Mouse (Mus musculus): ENCODE results near the gene Fndc4. TPM values are rescaled to one million over a fixed set of nuclear protein-coding genes. Genes with fewer than 3 reads are reported as not detected.

Gene Fndc4
- 57.8 and 94.3 TPM in 2 replicates for polyA plus RNA-seq (2012; rRNA removed)

GRCm38 (mm10) chr5:31295606-31296141 lies at the start of gene Fndc4:
TSS of gene Fndc4 (minus strand) at chr5:31296080.

DNA sequence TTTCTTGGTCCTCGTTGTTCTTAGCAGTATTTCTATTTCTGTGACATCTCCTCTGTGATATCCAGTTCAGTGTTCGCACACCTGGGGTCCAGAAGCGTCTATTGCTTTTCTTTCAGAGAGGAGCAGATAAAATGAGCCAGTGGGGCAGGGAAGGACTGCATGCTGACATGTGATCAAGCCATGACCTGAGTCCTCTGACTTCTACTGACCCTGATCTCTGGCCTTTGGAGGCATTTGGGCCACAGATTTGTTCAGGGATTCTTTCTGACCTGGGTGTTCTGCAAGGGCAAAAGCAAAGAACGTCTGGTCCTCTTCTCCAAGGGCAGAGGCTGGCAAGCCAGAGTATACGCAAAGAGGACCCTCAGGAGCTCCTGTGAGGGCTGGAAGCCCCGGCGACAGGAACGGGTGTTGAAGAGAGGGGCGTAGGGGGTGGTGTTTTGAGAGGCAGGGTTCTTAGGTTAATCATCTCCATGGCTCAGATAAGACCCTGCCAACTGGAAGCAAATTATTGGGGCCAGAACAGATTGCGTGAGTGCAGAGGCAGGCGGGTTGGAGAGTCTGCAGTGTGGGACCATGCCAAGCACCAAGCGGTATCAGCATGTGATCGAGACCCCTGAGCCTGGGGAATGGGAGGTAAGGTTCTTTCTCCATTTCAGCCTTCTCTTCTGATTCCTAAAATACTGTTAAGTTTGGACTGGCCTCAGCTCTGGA lies 1.3 kb upstream of the Fndc4 start, which contains the start of gene Gckr:
Gene Gckr, plus strand, starts transcription at position 397 of the 711 bp plus-strand sequence.

DNA sequence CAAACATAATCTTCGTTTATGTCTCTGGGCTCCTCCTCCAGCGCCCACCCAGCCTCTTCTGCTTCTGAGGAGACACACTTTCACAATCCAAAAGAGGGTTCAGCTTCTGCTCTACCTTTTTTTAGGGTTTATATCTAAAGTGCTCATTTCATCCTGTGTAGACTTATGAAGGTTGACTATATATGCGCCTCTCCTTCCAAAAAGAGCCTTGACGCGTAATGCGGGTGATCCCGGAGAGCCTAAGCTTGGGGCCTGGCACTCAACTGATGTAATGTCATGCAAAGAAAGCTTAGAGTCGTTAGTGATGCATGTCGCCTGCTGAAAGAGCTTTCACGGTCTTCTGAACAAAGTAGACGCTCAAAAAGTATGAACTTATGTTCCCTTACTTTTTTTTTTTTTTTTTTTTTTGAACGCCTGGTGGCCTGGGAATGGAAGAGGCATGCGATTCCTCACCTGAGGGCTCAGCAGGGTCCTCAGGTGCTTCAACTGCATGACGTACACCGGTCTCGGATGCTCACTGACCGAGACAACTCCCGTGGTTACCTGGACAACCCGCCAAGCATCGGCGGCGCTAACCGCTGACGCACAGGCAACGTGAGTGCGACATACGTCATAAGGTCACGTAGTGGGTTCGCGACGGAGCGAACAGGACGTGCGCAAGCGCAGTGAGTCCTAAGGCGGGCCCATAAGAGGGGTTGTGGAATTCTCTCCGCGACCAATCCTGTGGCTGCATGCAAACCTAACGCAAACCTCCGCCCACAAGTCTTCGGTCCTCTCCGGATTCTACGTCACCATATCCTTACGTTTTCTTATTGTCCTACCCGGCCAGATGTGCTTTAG lies 5.1 kb downstream of the Fndc4 start, which contains the start of gene Ift172:
Gene Ift172, minus strand, starts transcription at position 596 of the 840 bp plus-strand sequence.

GRCm38 (mm10) chr5:31251541-31252101 lies 44.3 kb downstream of the Fndc4 start, which contains the start of gene Krtcap3:
TSS of gene Krtcap3 (plus strand) at chr5:31251691.

Other genes starting within 250 kb of the Fndc4 start
- gene Atraid, start 247.8 kb downstream of the Fndc4 start, polyA plus RNA-seq (2012; rRNA removed) = 88.7 and 89.8 TPM in 2 replicates
- 10.2 and 16.3 TPM in 2 replicates for gene Slc5a6, start 247.2 kb downstream of the Fndc4 start, polyA plus RNA-seq (2012; rRNA removed)
- 41.0 and 59.8 TPM in 2 replicates for gene Cad, start 241.3 kb downstream of the Fndc4 start, polyA plus RNA-seq (2012; rRNA removed)
- gene Dnajc5g, start 189.8 kb downstream of the Fndc4 start, polyA plus RNA-seq (2012; rRNA removed) = not detected in 2 replicates
- gene Slc30a3, start 187.8 kb downstream of the Fndc4 start, polyA plus RNA-seq (2012; rRNA removed) = 8.6 and 9.1 TPM in 2 replicates
- gene Trim54, start 179.4 kb downstream of the Fndc4 start, polyA plus RNA-seq (2012; rRNA removed) = 0.29 and 1.1 TPM in 2 replicates
- gene Ucn, start 157.3 kb downstream of the Fndc4 start, polyA plus RNA-seq (2012; rRNA removed) = not detected in 2 replicates
- 43.5 and 63.4 TPM in 2 replicates for gene Mpv17, start 141.8 kb downstream of the Fndc4 start, polyA plus RNA-seq (2012; rRNA removed)
- 4.0 and 4.7 TPM in 2 replicates for gene Gm29609, start 116.2 kb downstream of the Fndc4 start, polyA plus RNA-seq (2012; rRNA removed)
- gene Gtf3c2, start 115.9 kb downstream of the Fndc4 start, polyA plus RNA-seq (2012; rRNA removed) = 128 and 129 TPM in 2 replicates
- 94.2 and 95.9 TPM in 2 replicates for gene Snx17, start 102.9 kb downstream of the Fndc4 start, polyA plus RNA-seq (2012; rRNA removed)
- 54.2 and 97.9 TPM in 2 replicates for gene Eif2b4, start 102.7 kb downstream of the Fndc4 start, polyA plus RNA-seq (2012; rRNA removed)
- gene Zfp513, start 93.8 kb downstream of the Fndc4 start, polyA plus RNA-seq (2012; rRNA removed) = 51.5 and 95.5 TPM in 2 replicates
- 178 and 232 TPM in 2 replicates for gene Ppm1g, start 75.4 kb downstream of the Fndc4 start, polyA plus RNA-seq (2012; rRNA removed)
- 85.6 and 128 TPM in 2 replicates for gene Nrbp1, start 55.2 kb downstream of the Fndc4 start, polyA plus RNA-seq (2012; rRNA removed)
- 0.18 TPM in 1 of 2 replicates, not detected in the other for gene Gm9970, start 54.8 kb downstream of the Fndc4 start, polyA plus RNA-seq (2012; rRNA removed)
- gene Krtcap3, start 44.4 kb downstream of the Fndc4 start, polyA plus RNA-seq (2012; rRNA removed) = 9.1 and 12.3 TPM in 2 replicates
- gene Ift172, start 5.0 kb downstream of the Fndc4 start, polyA plus RNA-seq (2012; rRNA removed) = 44.3 and 45.6 TPM in 2 replicates
- 0.63 and 1.5 TPM in 2 replicates for gene Gckr, start 1.4 kb upstream of the Fndc4 start, polyA plus RNA-seq (2012; rRNA removed)
- gene Zfp512, start 156.4 kb upstream of the Fndc4 start, polyA plus RNA-seq (2012; rRNA removed) = 59.8 and 71.9 TPM in 2 replicates
- gene 4930548H24Rik, start 189.7 kb upstream of the Fndc4 start, polyA plus RNA-seq (2012; rRNA removed) = 0.24 and 0.31 TPM in 2 replicates
- 37.8 and 40.9 TPM in 2 replicates for gene Gpn1, start 198.7 kb upstream of the Fndc4 start, polyA plus RNA-seq (2012; rRNA removed)
- gene Slc4a1ap, start 230.9 kb upstream of the Fndc4 start, polyA plus RNA-seq (2012; rRNA removed) = 25.2 and 46.6 TPM in 2 replicates
- gene Supt7l, start 231.7 kb upstream of the Fndc4 start, polyA plus RNA-seq (2012; rRNA removed) = 17.8 and 21.2 TPM in 2 replicates

All from central nervous system, embryonic 11.5 days (tissue).